Mouse (Mus musculus) megakaryocyte, embryonic 14.5 days (primary cell): ENCODE results near the gene Kcnab3.

Experiments
- FLI1 ChIP-seq: IDR thresholded peaks from 2 replicates; pipeline ENCODE4 v1.6.1; 2012; ENCODE audit warnings: low read length, inconsistent platforms, mixed read lengths
- GATA1 ChIP-seq: IDR thresholded peaks from 3 replicates; pipeline ENCODE4 v1.6.1; 2012; ENCODE audit warnings: mixed read lengths, low read length, inconsistent platforms, borderline replicate concordance

GRCm38 (mm10) chr11:69356544-69356943 lies 30.5 kb downstream of the Kcnab3 start:
- TF ChIP-seq GATA1 = no peak
- no peak for TF ChIP-seq FLI1
